Mouse (Mus musculus) small intestine, adult 2 months (tissue): ENCODE measurements around the gene D430041D05Rik.

Experiments used
- CTCF ChIP-seq: fragments of 200-500 bp; IDR thresholded peaks from 2 replicates; pipeline ENCODE4 v1.5.1; 2012; ENCODE audit warnings: low read depth, mild to moderate bottlenecking, control low read depth, inconsistent platforms, low read length, moderate library complexity, mixed read lengths; ENCODE audit not compliant: insufficient replicate concordance, insufficient read length; ENCODE audit errors: extremely low read depth
- POLR2A ChIP-seq: fragments of 200-500 bp; IDR thresholded peaks from 2 replicates; pipeline ENCODE4 v1.6.1; 2012; ENCODE audit warnings: low read depth, mild to moderate bottlenecking, control low read depth, inconsistent platforms, low read length, moderate library complexity

DNA sequence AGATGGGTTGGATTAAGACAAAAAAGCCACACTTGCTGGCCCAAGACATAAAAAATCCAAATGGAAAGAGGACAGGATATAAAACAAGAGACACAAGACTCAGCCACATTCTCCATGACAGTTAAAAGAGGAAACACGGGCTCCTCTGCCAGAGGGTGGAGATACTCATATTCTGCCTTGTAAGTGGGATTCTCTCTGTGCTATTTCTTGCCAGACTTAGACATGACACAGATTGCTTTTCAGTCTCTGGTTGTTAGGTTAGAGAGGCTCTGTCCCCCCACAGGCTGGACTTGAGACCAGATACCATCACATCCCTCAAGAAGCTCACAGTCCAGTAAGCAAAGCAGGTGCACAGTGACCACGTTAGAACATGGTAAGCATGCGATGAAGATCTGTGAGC, 2.2 kb upstream of the D430041D05Rik start:
- TF ChIP-seq CTCF: no peak
- TF ChIP-seq POLR2A: no peak
